Mouse (Mus musculus) limb, embryonic 13.5 days (tissue): ENCODE results near the gene 9230104L09Rik. TPM values are rescaled to one million over a fixed set of nuclear protein-coding genes. Genes with fewer than 3 reads are reported as not detected.
A peak's percentile ranks its signal among the peaks of the same experiment; 100 is the strongest.

Experiments
- ATAC-seq: fragments of 200-750 bp; cut with Nextera tagmentation; 2 replicates; pipeline ENCODE4 v1.8.0; 2017; ENCODE audit warnings: low read depth, moderate number of reproducible peaks, moderate TSS enrichment; ENCODE audit not compliant: low FRiP score
- H3K27ac ChIP-seq: fragments of 300-500 bp; sonication (generic); 2 replicates; pipeline ENCODE4 v1.5.1; 2015; ENCODE audit warnings: inconsistent platforms, mild to moderate bottlenecking, moderate library complexity
- H3K27me3 ChIP-seq: fragments of 300-500 bp; sonication (generic); 2 replicates; pipeline ENCODE4 v1.6.1; 2015; ENCODE audit warnings: mild to moderate bottlenecking, inconsistent platforms
- H3K36me3 ChIP-seq: fragments of 300-500 bp; sonication (generic); 2 replicates; pipeline ENCODE4 v1.6.1; 2015; ENCODE audit warnings: inconsistent platforms, mild to moderate bottlenecking, moderate library complexity
- H3K4me1 ChIP-seq: fragments of 300-500 bp; sonication (generic); 2 replicates; pipeline ENCODE4 v1.6.1; 2015; ENCODE audit warnings: inconsistent platforms
- H3K4me2 ChIP-seq: fragments of 300-500 bp; sonication (generic); replicated peaks from 2 replicates; pipeline ENCODE4 v1.6.1; 2015; ENCODE audit warnings: inconsistent platforms, mild to moderate bottlenecking, moderate library complexity
- H3K4me3 ChIP-seq: fragments of 300-500 bp; sonication (generic); 2 replicates; pipeline ENCODE4 v1.5.1; 2015; ENCODE audit warnings: moderate library complexity, mild to moderate bottlenecking, inconsistent platforms
- H3K9ac ChIP-seq: fragments of 300-500 bp; sonication (generic); 2 replicates; pipeline ENCODE4 v1.6.1; 2015; ENCODE audit warnings: mild to moderate bottlenecking, inconsistent platforms
- H3K9me3 ChIP-seq: fragments of 300-500 bp; sonication (generic); 2 replicates; pipeline ENCODE4 v1.6.1; 2016; ENCODE audit warnings: inconsistent platforms
- WGBS: fragments of 180-500 bp; shearing (Covaris S2); methylation state at CpG from one replicate; pipeline ENCODE4 v1.1.7; 2015; 5-methylcytosine and 5-hydroxymethylcytosine counted together
- polyA plus RNA-seq: library from polyadenylated mRNA; unstranded; fragments of >200 nt; fragmentation: Nextera tagmentation; extraction: Ambion mirVana; gene quantifications from 2 replicates; pipeline ENCODE4 v1.2.1, GENCODE M21; 2015

The 9230104L09Rik gene
- polyA plus RNA-seq, 1 experiment from 2014 or later, result not detected

DNA sequence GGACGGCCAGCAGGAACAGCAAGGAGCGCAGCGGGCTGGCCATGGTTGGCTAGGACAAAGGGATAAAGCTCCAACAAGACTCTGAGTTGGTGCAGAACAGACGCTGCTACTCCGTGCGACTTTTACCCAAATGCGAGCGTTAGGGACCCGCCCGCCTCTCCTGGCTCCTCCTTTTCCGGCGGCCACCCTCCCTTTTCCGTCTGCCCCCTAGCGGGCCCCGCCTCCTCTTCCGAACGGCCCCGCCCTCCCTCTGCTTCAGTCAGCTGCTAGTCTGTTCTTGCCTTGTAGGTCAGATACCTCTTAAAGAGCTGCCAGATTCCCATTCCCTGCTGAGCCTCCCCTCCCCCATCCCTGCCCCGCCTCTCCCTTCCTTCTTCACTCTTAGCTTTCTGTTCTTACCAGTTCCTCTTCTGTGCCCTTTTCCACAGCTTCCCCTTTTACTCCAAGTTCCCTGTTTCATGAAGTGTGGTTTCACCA is 10.5 kb upstream of the 9230104L09Rik start, which contains the start of gene Cst3:
Gene Cst3 (minus strand): TSS at position 358 of the 477 bp plus-strand sequence.
- ATAC-seq, result peak; percentile 94
- peaks cover 26% of the 10 kb centered on the region for H3K36me3 ChIP-seq
- peak within 1 kb of the TSS; percentile 89 for H3K4me2 ChIP-seq
- peak within 1 kb of the TSS; percentile 91 for H3K27ac ChIP-seq
- peak within 1 kb of the TSS; percentile 75 for H3K4me3 ChIP-seq
- under 1% methylated on average over 18 of the region's 19 CpGs for WGBS
- peak within 1 kb of the TSS; percentile 85 for H3K9ac ChIP-seq
- no peaks in the 10 kb centered on the region for H3K9me3 ChIP-seq
- H3K4me1 ChIP-seq, result peaks cover 35% of the 10 kb centered on the region
- H3K27me3 ChIP-seq, result no peaks in the 10 kb centered on the region

DNA sequence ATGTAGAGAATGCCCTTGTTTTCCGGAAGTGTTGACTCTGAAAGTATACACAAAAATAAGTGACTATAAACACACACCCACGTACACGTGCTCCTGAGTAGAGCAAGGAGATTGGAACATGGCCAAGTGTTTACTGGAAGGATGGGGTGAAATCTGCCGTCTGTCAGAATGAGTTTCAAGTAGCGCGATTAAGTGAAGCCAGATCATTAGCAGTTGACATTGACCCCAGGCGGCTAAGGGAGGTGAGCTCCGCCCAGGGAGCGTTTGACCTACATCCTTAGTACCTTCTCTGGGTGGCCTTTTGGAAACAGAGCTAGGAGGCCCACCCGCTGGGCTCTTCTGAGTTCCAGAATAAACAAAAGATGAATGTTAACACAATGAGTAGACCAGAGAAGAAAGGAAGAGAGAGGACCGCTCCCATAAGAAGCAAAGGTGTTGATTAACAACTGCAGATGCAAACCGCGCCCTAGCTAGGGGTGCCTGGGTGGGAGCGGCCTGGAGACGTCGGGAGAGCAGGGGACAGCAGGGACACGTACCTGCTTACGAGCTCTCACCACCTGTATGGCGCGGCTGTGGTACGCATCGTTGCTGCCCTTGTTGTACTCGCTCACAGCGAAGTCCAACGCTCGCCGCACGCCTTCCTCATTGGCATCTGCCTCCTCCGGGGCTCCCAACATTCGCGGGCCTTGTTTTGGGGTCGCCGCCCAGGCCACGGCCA is 9.9 kb upstream of the 9230104L09Rik start:
- under 1% methylated on average over 34 of the region's 34 CpGs for WGBS
- peak overlapping the region; percentile 85 for H3K9ac ChIP-seq
- peak; percentile 70 for ATAC-seq
- no peaks in the 10 kb centered on the region for H3K27me3 ChIP-seq
- peak overlapping the region; percentile 91 for H3K27ac ChIP-seq
- H3K4me2 ChIP-seq, result peak overlapping the region; percentile 89
- H3K4me3 ChIP-seq, result peak overlapping the region; percentile 75
- H3K36me3 ChIP-seq, result peaks cover 26% of the 10 kb centered on the region
- peaks cover 35% of the 10 kb centered on the region for H3K4me1 ChIP-seq
- no peaks in the 10 kb centered on the region for H3K9me3 ChIP-seq

DNA sequence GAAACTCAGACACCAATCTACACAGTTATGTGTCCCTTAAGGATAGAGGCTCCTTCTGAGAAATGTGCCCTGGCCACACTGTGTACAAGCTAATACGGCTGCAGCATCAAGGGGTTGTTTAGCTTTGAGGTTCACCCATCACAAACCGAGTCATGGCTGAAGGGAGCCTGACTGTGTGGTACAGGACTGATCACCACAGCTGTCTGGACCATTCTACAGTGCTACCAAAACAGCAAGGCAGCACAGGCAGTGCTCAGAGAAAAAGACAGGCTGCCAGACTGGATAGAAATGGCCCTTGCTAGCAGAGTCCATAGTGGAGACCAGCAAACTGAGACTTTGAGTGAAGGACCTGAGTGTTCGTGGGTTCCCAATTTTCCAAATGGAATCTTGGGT is 9.4 kb upstream of the 9230104L09Rik start:
- no peaks in the 10 kb centered on the region for H3K9me3 ChIP-seq
- peaks cover 26% of the 10 kb centered on the region for H3K36me3 ChIP-seq
- WGBS, result 43% methylated on average over 3 of the region's 3 CpGs
- ATAC-seq, result no peak
- no peaks in the 10 kb centered on the region for H3K27me3 ChIP-seq
- H3K4me3 ChIP-seq, result peak overlapping the region; percentile 75
- H3K4me1 ChIP-seq, result peaks cover 35% of the 10 kb centered on the region
- H3K27ac ChIP-seq, result no peak overlapping the region
- H3K9ac ChIP-seq, result peak overlapping the region; percentile 85
- H3K4me2 ChIP-seq, result peak overlapping the region; percentile 89

DNA sequence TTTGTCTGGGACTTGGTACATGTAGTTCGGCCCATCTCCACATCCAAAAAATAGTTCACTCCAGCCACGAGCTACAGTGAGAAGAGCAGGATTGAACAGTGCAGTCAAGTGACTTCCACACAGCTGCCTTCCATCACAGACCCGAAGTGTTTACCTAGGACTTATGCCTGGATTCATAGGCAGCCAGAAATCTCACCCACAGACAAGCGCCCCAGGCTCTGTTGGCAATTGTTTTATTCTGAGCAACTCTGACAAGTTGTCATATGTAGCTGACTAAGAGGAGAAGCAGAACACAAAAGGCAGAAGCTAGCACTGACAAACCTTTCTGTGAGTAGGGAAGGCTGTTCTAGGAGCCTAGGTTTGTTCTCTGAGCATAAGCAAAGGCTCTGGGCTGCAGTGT is 8.0 kb upstream of the 9230104L09Rik start:
- H3K4me3 ChIP-seq, result peak overlapping the region; percentile 75
- 87% methylated on average over 4 of the region's 4 CpGs for WGBS
- peak overlapping the region; percentile 89 for H3K4me2 ChIP-seq
- H3K9me3 ChIP-seq, result no peaks in the 10 kb centered on the region
- no peak for ATAC-seq
- peak overlapping the region; percentile 85 for H3K9ac ChIP-seq
- no peak overlapping the region for H3K27ac ChIP-seq
- no peaks in the 10 kb centered on the region for H3K27me3 ChIP-seq
- H3K36me3 ChIP-seq, result peaks cover 26% of the 10 kb centered on the region
- peaks cover 35% of the 10 kb centered on the region for H3K4me1 ChIP-seq

DNA sequence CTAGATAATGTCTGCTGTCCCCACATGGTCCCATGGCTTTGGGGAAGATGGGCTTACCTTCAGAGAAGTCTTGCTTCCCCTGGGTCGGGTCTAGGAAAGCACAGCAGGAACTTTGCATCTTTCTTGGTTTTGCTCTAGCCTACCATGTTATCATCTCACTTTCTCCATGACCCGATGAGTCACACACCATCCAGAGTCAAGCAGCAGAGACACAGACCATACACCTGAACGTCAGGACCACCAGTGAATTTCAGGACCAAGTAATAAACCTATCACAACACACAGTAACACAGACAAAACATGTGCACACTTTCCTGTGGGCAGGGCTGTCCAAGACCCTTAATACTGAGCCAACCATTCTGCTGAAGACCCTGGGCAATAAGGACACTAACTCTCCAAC is 5.7 kb upstream of the 9230104L09Rik start:
- H3K9ac ChIP-seq, result no peak overlapping the region
- ATAC-seq, result no peak
- H3K4me1 ChIP-seq, result peaks cover 23% of the 10 kb centered on the region
- no peak overlapping the region for H3K4me3 ChIP-seq
- H3K27me3 ChIP-seq, result no peaks in the 10 kb centered on the region
- WGBS, result 89% methylated on average over 3 of the region's 3 CpGs
- H3K4me2 ChIP-seq, result no peak overlapping the region
- no peaks in the 10 kb centered on the region for H3K9me3 ChIP-seq
- no peak overlapping the region for H3K27ac ChIP-seq
- H3K36me3 ChIP-seq, result peaks cover 26% of the 10 kb centered on the region

DNA sequence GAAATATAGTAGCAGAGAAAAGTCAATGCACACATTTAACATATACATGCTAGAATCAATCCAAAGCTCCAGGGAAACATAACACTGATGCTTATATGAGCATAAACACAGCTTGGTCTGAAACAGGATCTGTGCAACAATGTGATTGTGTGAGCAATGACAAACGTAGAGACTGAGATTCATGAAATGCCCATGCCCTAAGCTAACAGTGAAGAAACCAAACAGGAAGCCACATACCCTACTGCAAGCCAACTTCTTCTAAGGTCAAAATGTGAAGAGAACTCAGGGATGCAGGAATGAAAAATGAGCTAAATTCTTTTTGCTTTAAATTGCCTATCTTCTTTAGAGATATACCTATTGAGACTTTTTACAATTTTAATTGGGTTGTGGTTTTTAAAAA is 4.1 kb upstream of the 9230104L09Rik start:
- WGBS, result 72% methylated on average over 1 of the region's 1 CpGs
- no peak overlapping the region for H3K4me3 ChIP-seq
- no peak for ATAC-seq
- no peaks in the 10 kb centered on the region for H3K9me3 ChIP-seq
- no peaks in the 10 kb centered on the region for H3K27me3 ChIP-seq
- H3K36me3 ChIP-seq, result peaks cover 26% of the 10 kb centered on the region
- no peak overlapping the region for H3K27ac ChIP-seq
- peaks cover 16% of the 10 kb centered on the region for H3K4me1 ChIP-seq
- no peak overlapping the region for H3K9ac ChIP-seq
- H3K4me2 ChIP-seq, result no peak overlapping the region

DNA sequence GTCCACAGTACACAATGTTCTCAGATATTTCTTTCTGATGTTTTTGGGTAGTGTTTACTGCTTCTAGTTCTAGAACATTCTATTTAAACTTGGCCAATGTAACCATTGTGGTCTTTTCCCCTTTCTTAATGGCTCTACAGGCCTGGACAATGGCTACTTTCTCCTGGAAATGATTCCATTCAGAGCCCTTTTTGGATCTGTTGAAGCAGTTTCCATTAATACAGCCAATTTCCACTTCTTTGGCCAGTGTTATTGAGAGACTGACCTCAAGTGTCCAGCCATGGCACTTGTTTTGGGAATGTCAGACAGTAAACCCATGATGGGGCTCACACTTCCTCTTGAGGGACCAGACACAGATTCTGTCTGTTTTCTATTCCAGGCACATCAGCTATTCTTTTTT is 3.1 kb downstream of the 9230104L09Rik start:
- Histone ChIP-seq H3K4me1 (no peaks in the 10 kb centered on the region), H3K4me3 (no peak overlapping the region), H3K4me2 (no peak overlapping the region), H3K27ac (no peak overlapping the region), H3K9me3 (no peaks in the 10 kb centered on the region), H3K36me3 (no peaks in the 10 kb centered on the region), H3K27me3 (no peaks in the 10 kb centered on the region), H3K9ac (no peak overlapping the region)
- no peak for ATAC-seq

DNA sequence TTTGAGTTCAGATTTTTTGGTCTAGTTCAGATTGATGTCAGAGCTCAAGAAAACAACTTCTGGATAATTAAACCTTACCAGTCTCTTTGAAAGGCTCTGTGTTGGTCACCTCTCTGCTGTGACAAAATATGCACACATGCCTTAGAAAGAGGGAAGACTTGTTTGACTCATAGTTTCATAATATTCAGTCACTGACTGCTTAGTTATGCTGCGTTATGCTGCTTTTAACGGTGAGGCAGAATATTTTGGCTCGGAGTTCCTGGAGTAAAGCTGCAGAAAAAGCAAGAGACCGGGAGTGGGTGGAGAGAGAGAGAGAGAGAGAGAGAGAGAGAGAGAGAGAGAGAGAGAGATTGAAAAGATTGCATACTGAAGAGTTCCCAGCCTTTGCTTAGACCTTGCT is 3.8 kb downstream of the 9230104L09Rik start:
- Histone ChIP-seq H3K4me1 (no peaks in the 10 kb centered on the region), H3K36me3 (no peaks in the 10 kb centered on the region), H3K27me3 (no peaks in the 10 kb centered on the region), H3K4me3 (no peak overlapping the region), H3K4me2 (no peak overlapping the region), H3K27ac (no peak overlapping the region), H3K9ac (no peak overlapping the region), H3K9me3 (no peaks in the 10 kb centered on the region)
- ATAC-seq, result no peak
- WGBS, result 78% methylated on average over 4 of the region's 4 CpGs

DNA sequence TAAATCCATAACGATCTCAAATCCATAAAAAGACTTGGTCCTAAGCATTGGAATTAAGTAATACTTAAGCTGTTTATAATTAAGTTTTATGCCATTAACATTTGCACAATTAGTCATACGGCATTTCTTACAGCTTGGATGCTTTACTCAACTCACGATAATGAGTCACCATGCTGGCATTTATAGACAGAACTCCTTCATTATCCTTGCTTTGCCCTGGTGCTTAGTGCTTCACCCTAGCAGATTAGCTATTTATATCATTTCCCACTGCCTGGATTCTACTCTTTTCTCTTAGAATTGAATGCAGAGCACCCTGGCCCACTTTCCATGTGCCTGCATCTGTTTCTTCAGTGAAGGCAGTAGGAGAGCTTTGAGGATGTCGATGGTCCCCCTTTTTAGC is 7.3 kb downstream of the 9230104L09Rik start:
- WGBS, result 72% methylated on average over 4 of the region's 4 CpGs
- Histone ChIP-seq H3K4me3 (no peak overlapping the region), H3K9me3 (no peaks in the 10 kb centered on the region), H3K4me1 (no peaks in the 10 kb centered on the region), H3K4me2 (no peak overlapping the region), H3K27me3 (no peaks in the 10 kb centered on the region), H3K27ac (no peak overlapping the region), H3K9ac (no peak overlapping the region), H3K36me3 (no peaks in the 10 kb centered on the region)
- ATAC-seq, result no peak

DNA sequence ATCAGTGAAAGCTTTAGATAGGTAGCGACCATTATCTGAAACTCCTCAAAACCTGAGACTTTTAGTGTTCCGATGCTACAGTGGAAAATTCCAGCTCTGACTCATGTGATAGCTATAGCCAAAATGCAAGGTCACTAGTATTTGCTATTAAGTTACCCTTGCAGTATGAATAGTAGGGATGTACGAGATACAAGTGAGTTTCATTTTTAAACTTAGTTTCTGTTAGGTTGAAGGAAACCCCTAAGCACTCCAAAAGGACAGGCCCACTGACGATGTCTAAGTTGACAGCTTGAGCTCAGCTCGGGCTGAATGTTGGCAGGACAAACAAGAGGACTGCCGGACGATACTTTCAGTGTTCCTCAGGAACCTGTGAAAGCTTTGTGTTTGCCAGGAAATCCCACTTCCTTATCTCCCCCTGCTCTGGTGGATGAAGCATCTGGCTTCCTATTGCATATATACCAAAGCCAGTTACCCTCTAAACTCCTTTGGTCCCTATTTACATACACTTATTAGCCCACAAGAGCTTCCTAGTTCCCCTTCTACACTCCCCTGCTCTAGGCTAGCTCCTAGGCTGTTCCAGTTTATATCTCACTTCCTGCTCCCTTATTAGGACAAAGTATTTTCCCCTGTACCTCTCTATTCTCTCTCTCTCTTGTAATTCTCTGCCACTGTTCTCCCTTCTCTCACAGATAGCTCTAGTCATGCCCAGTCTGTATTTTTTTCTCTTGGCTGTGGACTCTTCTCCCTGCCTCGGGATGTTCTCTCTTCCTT is 8.0 kb downstream of the 9230104L09Rik start:
- no peak overlapping the region for H3K9ac ChIP-seq
- H3K4me3 ChIP-seq, result no peak overlapping the region
- H3K4me1 ChIP-seq, result no peaks in the 10 kb centered on the region
- WGBS, result 75% methylated on average over 8 of the region's 8 CpGs
- no peaks in the 10 kb centered on the region for H3K36me3 ChIP-seq
- no peaks in the 10 kb centered on the region for H3K27me3 ChIP-seq
- no peak overlapping the region for H3K4me2 ChIP-seq
- ATAC-seq, result no peak
- H3K9me3 ChIP-seq, result no peaks in the 10 kb centered on the region
- no peak overlapping the region for H3K27ac ChIP-seq

DNA sequence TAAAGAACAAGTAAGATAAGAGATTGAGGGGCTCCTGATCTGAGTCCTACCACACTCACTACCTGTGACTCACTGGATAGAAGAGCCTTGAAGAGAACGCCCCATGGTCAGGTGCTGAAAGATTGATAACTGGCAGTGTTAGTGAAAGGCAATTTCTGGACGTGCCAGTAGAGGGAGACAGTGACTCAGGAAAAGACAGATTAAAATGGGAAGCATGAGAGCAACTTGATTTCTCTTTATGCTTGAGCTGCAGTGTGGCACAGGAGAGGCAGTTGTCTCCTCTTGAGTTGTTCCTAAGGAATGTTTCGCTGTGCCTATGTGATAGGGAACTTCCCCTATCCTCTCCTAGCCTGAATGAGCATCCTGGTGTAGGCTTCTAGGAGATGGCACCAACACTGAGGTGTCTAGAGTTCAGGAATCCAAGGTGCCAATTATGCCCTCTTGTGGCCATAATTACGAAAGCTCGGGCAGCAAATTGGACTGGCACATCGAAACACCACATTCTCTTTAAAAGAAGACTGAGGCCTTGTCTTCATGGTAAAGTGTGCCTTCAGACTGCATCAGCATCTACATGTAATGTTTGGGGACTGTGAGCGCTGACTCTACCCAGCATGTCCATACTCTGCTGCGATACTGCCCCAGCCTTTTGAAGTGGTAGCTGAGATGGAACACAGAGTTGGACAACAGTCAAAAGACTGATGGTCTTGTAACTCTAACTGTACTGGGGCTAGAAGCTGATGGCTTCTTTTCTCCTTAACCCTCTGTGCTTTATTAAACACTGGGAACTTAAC is 13.5 kb downstream of the 9230104L09Rik start:
- Histone ChIP-seq H3K27ac (no peak overlapping the region), H3K9me3 (no peaks in the 10 kb centered on the region), H3K4me3 (no peak overlapping the region), H3K27me3 (no peaks in the 10 kb centered on the region), H3K4me1 (no peaks in the 10 kb centered on the region), H3K9ac (no peak overlapping the region), H3K4me2 (no peak overlapping the region), H3K36me3 (no peaks in the 10 kb centered on the region)
- 46% methylated on average over 8 of the region's 8 CpGs for WGBS
- peak; percentile 24; the same call in 1 of the 2 replicates for ATAC-seq

DNA sequence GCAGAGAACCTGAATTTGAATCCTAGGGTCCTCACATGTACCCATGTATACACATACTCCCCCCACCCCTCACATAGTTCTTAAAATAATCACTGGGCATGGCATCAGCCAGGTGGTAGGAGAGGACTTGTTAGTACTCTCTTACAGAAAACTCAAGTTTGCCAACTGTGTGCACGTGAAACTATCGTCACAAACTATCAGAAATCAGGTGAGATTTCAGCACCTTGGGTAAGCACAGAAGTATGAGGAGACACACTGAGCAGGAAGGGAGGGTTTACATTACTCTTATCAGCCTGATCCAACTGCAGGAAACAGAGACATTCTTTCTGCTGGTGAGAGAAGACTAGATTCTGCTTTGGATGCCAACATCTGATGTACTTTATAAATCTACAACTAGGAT is 25.6 kb downstream of the 9230104L09Rik start:
- no peak for ATAC-seq
- Histone ChIP-seq H3K4me2 (no peak overlapping the region), H3K9ac (no peak overlapping the region), H3K27me3 (no peaks in the 10 kb centered on the region), H3K9me3 (no peaks in the 10 kb centered on the region), H3K4me3 (no peak overlapping the region), H3K36me3 (no peaks in the 10 kb centered on the region), H3K27ac (no peak overlapping the region), H3K4me1 (no peaks in the 10 kb centered on the region)
- 90% methylated on average over 2 of the region's 2 CpGs for WGBS
